Mouse (Mus musculus): ENCODE measurements at regions not wholly inside any gene's neighbourhood (a gene's known extent, or its start where the extent isn't known, plus 50 kb on each side); places are given as distances from the start of the nearest gene placed in this dataset.
"Not testable (repeated sequence)": the region's sequence is repeated elsewhere in the genome, so short reads cannot be mapped to it uniquely, and the experiment has no call there.

GRCm38 (mm10) chr16:73652976-73653690 lies 758.5 kb downstream of the Robo2 start:
- peak; percentile 17 for DNase-seq (ENCODE audit: low read depth)

GRCm38 (mm10) chr16:73647201-73647782 lies 764.3 kb downstream of the Robo2 start:
- DNase-seq (ENCODE audit: low read depth): peak; percentile 48

- no peak for DNase-seq (ENCODE audit: low read depth)
These were observed 798.6 kb downstream of the Robo2 start for GRCm38 (mm10) chr16:73613017-73613416.

- no peak for DNase-seq (ENCODE audit: low read depth)
These were observed 820.2 kb downstream of the Robo2 start for GRCm38 (mm10) chr16:73591421-73591820.

- no peak for DNase-seq (ENCODE audit: low read depth)
These were observed 850.4 kb downstream of the Robo2 start for GRCm38 (mm10) chr16:73561216-73561615.

- DNase-seq (ENCODE audit: low read depth): no peak
These were observed 854.7 kb downstream of the Robo2 start for GRCm38 (mm10) chr16:73556940-73557339.

GRCm38 (mm10) chr16:73543651-73544050 lies 868.0 kb downstream of the Robo2 start:
- no peak for DNase-seq (ENCODE audit: low read depth)

GRCm38 (mm10) chr16:73538040-73538439 lies 873.6 kb downstream of the Robo2 start:
- no peak for DNase-seq (ENCODE audit: low read depth)

- no peak for DNase-seq (ENCODE audit: low read depth)
These were observed 874.1 kb downstream of the Robo2 start for GRCm38 (mm10) chr16:73537541-73537940.

GRCm38 (mm10) chr16:73530191-73530590 lies 881.4 kb downstream of the Robo2 start:
- no peak for DNase-seq (ENCODE audit: low read depth)

- DNase-seq (ENCODE audit: low read depth): not testable (repeated sequence)
These were observed 888.7 kb downstream of the Robo2 start for GRCm38 (mm10) chr16:73522931-73523330.

- no peak for DNase-seq (ENCODE audit: low read depth)
These were observed 906.9 kb downstream of the Robo2 start for GRCm38 (mm10) chr16:73504759-73505158.

- no peak for DNase-seq (ENCODE audit: low read depth)
These were observed 912.9 kb downstream of the Robo2 start for GRCm38 (mm10) chr16:73498636-73499208.

GRCm38 (mm10) chr16:73483214-73483856 lies 928.3 kb downstream of the Robo2 start:
- peak; percentile 35 for DNase-seq (ENCODE audit: low read depth)

- no peak for DNase-seq (ENCODE audit: low read depth)
These were observed 929.4 kb downstream of the Robo2 start for GRCm38 (mm10) chr16:73482176-73482575.

- DNase-seq (ENCODE audit: low read depth): no peak
These were observed 938.1 kb downstream of the Robo2 start for GRCm38 (mm10) chr16:73473502-73473901.

- no peak for DNase-seq (ENCODE audit: low read depth)
These were observed 940.1 kb downstream of the Robo2 start for GRCm38 (mm10) chr16:73471547-73471946.

- DNase-seq (ENCODE audit: low read depth): no peak
These were observed 941.1 kb downstream of the Robo2 start for GRCm38 (mm10) chr16:73470535-73470934.

- no peak for DNase-seq (ENCODE audit: low read depth)
These were observed 945.3 kb downstream of the Robo2 start for GRCm38 (mm10) chr16:73466296-73466695.

- no peak for DNase-seq (ENCODE audit: low read depth)
These were observed 949.1 kb downstream of the Robo2 start for GRCm38 (mm10) chr16:73462516-73462915.

GRCm38 (mm10) chr16:73450634-73451245 lies 960.9 kb downstream of the Robo2 start:
- no peak for DNase-seq (ENCODE audit: low read depth)

- no peak for DNase-seq (ENCODE audit: low read depth)
These were observed 961.8 kb downstream of the Robo2 start for GRCm38 (mm10) chr16:73449836-73450235.
